Mouse (Mus musculus) adrenal gland, adult 2 months (tissue): ENCODE data around the gene Cdc42ep5. TPM values are rescaled to one million over a fixed set of nuclear protein-coding genes. Genes with fewer than 3 reads are reported as not detected.

ENCODE experiments used
- DNase-seq: peaks from one replicate; pipeline ENCODE4 v3.0.0; 2021
- polyA plus RNA-seq: library from polyadenylated mRNA; depleted of rRNA; stranded (reverse); fragments of >200 nt; gene quantifications from 2 replicates; pipeline ENCODE4 v1.2.3, GENCODE M21; 2012
- total RNA-seq, 2 experiments: library from RNA; stranded (reverse); gene quantifications; 2 replicates each; pipeline ENCODE4 v1.2.3; 2021

Cdc42ep5 gene
- total and polyA plus RNA-seq, 3 experiments: 26.1 to 108 (median 36.9) TPM

DNA sequence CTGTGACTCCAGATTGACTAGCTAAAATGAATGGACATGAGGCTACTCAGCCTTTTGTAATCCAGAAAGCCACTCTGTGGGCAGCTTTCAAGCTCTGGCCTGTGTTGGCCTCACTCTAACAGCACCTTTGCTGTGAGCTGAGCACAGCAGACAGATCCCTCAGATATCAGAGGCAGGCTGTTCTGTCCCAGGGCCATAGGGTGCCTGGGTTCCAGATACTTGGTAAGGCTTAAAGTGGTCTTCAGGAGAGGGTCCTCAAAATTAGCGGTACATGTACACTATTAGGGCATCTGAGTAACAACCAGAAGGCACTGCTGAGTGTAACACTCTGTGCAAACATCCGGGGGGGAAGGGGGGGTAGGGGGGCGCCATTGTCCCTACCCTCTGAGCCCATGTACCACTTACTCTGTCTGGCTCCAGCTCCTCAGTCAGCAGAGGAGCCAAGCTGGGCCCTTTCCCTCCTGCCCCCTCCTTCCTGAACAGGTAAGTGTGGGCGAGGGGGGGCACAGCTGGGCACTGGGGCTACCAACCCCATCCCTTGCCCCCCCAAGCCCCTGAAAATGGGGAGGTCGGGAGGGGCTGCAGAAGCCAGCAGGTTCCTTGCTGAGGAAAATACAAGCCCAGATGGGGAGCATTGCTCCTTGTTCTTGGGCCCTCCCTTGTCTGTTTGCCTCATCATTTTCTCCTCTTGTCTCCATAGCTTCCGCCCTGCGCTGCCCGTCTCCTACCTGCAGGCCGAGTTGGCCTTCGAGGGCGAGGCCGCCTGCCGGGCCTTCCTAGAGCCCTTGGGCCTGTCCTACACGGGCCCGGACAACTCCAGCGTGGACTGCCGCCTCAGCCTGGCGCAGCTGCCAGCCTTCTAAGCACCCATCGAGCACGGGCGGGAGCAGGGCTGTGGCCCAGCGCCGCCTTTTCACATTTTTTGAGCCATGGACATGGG, 18.1 kb downstream of the Cdc42ep5 start:
- DNase-seq: no peak

DNA sequence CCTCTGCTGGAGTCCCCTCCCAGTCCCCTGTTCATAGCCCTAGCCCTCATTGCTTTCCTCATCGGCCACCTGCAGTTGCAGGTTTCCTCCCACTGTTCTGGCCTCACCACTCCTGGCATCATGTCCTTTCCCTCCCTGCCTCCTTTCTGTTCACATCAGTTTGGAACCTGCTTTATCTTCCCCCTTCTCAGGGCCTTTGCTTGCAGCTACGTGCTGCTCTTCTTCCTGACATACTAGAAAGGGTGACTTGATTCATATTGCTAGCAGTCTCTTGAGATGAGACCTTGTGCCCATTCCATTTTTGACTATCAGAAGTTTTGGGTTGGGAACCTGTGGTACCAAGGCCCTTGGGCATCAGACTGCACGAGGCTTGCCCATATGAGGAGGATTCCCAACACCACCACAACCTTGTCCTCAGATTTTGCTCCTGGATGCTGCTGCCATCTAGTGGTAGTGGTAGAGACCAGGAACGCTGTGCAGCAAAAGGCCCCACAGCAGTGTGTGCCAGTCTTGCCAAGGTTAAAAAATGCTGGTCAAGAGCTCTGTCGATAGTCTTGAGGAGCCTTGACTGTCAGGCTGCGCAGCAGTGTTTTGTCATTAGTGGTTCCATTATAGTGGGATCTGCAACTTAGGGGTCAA, 19.0 kb downstream of the Cdc42ep5 start:
- peak; percentile 82 for DNase-seq

DNA sequence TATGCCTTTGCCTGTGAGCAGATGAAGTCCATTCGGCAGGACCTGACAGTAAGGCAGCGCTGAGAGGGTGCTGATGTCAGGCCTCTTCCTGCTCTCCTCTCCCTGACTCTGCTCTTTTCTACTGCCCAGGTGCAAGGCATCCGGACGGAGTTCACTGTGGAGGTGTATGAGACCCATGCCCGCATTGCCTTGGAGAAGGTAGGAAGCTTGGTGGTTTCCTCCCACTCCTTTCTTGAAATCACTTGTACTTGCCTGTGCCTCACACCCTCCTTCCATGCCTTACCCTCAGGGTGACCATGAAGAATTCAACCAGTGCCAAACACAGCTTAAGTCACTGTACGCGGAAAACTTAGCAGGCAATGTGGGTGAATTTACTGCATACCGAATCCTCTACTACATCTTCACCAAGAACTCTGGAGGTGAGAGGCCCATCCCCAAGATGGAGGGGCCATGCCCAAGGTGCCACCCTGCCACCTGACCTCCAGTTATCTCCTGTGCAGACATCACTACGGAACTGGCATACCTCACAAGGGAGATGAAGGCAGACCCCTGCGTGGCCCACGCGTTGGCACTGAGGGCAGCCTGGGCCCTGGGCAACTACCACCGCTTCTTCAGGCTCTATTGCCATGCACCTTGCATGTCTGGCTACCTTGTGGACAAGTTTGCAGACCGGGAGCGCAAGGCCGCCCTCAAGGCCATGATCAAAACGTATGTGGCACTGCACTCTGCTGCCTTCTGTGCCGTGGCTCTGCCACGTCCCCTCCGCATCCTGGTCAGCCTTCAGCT, 19.7 kb downstream of the Cdc42ep5 start:
- no peak for DNase-seq

DNA sequence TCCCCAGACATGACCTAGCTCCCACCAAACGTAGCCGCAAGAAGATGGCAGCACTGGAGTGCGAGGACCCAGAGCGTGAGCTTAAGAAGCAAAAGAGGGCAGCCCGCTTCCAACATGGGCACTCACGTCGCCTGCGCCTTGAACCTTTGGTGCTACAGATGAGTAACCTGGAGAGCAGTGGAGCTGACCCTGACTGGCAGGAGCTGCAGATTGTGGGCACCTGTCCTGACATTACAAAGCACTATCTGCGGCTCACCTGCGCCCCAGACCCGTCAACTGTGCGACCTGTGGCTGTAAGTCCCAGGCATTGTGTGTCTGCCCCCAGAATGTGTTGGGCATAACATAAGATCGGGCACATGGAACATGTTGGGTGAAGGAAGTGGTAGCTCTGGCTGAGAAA, 20.6 kb downstream of the Cdc42ep5 start:
- DNase-seq: no peak

DNA sequence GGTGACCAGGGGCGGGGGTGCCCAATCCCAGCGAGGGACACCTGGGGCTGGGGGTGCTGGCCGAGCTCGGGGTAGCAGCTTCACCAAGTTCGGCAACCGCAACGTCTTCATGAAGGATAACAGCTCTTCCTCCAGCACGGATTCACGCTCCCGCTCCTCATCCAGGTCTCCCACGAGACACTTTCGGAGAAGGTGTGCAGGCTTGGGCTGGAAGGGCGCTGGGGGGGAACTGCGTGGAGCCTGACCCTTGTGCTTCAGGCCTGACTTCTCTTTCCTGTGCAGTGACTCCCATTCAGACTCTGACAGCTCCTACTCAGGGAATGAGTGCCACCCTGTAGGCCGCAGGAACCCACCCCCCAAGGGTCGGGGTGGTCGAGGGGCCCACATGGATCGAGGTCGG, 21.2 kb downstream of the Cdc42ep5 start:
- DNase-seq: no peak

DNA sequence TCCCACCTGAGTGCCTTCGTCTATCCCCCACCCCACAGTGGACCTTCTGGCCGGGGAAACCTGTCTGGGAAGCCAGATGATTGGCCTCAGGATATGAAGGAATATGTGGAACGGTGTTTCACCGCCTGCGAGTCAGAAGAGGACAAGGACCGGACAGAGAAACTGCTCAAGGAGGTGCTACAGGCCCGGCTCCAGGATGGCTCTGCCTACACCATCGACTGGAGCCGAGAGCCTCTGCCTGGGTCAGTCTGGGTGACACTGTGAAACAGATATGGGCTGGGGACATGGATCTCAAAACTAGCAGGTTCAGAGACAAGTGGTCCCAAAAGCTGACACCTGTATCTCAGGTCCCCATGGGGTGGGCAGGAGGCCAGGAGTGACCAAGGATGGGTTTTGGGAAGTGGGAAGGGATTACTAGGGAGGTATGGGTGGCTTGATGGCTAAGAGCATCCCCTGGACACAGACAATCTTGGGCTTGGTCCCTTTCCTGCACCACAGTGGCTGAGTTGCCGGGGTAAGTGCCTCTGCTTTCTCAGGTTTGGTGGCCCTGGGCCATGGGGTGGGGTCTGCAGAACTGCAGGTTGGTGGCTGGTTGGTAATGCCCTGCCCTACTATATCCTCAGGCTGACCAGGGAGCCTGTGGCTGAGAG, 21.7 kb downstream of the Cdc42ep5 start:
- no peak for DNase-seq

DNA sequence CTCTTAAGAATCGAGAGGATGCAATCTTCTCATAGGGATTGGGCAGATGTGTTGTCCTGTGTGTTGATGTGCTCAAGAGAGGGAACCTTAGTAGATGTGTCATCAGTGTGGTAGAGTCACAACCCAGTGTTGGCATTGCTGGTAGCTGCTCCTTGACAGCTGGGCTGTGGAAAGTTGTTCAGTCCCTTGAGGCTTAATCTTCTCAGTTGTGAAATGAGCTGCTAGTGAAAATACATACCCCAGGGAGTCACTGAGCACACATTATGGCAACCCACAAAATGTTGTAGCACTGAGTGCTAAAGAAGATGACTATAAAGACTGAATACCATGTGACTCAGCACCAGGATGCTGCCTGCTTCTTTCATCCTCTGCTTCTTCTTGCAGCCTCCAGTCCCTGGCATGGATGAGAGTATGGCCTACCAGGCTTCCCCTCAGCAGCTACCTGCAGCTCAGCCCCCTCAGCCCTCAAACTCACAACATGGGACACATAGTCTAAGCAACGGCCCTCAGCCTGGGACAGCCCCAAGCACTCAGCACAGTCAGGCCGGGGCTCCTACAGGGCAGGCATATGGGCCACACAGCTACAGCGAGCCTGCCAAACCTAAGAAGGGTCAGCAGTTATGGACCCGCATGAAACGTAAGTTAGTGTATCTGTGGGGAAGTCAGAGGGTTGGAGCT, 22.9 kb downstream of the Cdc42ep5 start:
- no peak for DNase-seq

DNA sequence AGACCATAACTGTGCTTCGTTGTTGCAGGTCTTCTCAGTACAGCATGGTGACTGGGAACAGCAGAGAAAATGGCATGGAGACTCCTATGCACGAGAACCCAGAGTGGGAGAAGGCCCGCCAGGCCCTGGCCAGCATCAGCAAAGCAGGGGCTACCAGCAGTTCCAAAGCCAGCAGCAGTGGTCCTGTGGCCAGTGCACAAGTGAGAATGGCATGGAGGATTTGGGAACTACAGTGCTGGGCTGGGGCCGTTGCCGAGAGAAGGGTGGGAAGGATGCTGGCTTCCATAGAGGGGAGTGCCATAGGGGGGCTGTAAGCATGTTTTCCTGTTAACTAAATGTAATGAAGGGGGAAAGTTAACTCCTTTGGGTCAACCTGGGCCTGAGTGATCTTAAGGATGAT, 25.3 kb downstream of the Cdc42ep5 start:
- DNase-seq: no peak

DNA sequence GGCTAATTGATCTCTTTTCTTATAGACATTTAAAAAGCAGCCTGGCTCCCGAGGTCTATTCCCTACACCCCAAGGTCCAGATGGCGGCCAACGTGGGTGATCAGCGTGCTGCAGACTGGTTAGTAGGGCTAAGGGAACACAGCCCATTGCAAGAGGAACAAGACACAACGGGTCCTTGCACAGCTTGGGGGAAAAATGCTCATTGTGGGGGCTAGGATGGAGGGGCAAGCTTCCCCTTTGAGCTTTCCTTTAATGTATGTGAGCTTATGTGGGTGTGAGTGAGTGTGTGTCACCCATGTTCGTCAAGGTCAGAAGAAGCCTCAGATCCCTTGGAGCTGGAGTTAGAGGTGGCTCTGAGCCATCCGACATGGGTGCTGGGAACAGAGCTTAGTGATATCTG, 26.0 kb downstream of the Cdc42ep5 start:
- no peak for DNase-seq

DNA sequence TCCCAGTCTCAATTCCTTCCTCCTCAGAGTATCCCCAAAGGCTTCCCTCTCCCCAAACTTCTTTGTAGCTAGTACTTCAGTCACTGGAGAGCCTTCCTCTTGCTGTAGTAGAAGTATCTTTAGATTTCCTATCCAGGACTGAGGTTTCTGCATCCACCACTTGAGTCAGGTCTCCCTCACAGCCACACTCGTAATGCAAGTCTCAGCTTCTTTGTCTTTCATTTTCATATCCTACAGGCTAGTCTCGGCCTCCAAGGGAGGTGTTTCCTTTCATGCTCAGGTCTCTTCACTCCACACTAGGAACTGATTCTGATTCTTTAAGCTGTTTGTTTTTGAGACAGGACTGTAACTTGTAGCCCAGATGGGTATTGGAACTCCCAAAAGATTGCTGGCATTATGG, 26.5 kb downstream of the Cdc42ep5 start:
- DNase-seq: no peak

DNA sequence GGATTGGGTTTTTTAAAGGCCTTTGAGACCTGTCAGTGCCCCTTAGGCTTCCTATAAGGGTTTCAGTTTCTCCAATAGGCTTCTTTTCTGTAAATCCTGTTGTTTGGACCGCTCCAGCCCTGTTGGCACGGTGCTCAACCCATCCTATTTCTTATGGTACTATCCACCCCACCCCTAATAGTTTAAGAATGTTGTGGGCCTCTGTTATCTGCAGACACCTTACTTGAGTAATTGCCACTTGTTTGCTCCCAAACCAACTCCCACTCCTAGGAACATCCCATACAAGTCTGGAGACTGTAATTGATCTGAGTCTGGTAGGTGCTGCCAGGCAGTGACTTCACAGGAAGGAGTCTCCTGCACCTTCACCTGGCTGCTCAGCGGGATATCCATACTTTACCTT, 26.9 kb downstream of the Cdc42ep5 start:
- DNase-seq: no peak

DNA sequence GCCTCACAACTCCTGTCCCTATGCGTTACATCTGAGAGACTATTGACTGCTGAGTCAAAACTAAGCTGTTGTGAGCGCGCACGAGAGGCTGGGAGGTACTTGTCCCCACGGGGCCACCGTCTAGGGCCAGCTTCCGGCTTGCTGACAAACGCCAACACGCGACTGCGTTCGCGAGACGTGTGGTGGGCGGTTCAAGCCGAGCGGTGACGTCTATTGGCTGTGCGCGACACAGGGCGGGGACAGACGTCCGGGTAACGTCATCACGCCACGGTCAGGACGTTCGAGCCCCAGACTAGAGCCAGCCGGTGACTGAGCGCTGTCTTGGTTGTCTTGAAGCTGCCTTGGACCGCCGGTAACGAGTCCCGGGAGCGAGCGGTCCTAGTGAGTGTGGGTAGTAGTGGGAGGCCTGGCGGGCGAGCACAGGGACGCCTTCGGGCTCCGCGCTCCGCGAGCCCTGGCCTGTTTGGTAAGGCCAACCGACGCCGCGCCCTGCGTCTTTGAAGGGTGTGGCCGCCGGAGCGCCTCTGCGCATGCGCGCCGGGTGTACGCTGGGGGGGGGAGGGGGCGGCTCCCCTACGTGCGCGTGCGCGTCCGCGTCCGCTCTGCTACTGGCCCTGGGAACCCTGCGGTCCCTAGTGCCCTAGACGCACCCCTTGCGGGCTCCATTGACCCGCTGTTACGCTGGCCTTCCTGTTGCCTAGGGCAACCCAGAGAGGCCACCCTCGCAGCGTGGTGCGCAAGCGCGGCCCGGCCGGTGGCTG, 27.7 kb downstream of the Cdc42ep5 start, which contains the start of gene Leng8:
TSS of gene Leng8 (plus strand) at position 269 of the 761 bp plus-strand sequence.
- DNase-seq: peak; percentile 99

DNA sequence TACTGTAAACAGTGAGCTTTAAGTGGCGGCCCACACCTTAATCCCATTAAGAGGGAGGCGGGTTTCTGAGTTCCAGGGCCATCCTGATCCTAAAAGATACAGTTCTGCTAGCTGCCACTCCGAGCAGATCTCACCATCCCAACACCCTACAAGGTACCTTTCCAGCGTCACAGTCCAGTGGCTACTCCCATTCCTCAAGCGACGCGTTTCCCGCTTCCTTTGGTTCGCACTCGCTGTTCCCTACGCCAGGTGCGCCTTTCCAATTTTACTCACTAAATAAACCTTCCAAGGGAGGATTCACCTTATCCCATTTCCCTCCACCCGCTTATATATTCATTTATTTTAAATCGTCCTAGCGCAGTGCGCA, 28.3 kb downstream of the Cdc42ep5 start:
- DNase-seq: no peak

DNA sequence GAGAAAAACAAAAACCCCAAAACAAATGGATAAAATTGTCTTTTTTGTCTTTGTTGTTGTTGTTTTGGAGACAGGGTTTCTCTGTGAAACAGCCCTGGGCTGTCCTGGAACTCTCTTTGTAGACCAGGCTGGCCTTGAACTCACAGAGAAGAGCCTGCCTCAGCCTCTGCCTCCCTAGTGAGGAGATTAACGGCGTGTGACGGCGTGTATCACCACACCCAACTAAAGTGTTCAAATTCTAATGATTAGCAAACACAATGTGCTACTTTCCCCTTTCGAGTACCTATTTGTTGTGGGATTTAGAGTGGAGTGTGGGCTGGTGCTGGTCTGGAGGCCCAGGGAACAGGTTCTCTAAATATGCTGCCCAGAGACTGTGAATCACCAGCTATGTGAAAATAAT, 29.7 kb downstream of the Cdc42ep5 start:
- no peak for DNase-seq

DNA sequence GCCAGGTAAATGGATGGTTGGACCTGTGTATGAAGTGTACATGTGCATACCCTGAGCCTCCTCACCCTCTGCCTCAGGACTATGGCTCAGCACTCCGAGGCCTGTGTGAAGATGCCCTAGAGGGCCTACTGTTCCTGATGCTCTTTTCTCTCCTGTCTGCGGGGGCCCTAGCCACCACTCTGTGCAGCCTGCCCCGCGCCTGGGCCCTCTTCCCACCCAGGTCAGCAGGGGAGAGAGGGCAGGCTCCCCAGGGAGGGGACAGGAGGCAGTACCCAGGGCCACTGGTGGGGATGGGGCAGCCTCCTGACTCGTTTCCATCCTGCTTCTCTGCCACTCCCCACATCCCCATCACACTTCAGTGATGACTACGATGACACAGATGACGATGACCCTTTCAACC, 31.7 kb downstream of the Cdc42ep5 start:
- DNase-seq: no peak

DNA sequence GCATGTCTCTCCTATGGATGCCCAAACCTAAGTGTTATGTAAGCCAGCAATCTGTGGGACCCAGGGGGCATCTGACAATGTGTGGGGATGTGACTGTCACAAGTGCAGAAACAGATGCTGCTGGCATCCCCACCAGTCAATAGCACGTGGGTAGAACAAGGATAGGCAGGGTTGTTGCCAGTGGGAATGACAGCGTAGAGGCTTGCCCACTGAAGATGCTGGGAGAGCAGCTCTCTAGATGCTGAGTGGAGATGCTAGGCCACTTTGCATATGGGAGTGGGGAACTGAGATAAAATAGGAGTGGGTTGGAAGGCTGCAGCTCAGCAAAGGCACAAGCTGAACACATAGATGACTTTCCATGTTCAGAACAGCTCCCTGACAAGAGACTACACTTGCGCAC, 32.1 kb downstream of the Cdc42ep5 start:
- DNase-seq: no peak

DNA sequence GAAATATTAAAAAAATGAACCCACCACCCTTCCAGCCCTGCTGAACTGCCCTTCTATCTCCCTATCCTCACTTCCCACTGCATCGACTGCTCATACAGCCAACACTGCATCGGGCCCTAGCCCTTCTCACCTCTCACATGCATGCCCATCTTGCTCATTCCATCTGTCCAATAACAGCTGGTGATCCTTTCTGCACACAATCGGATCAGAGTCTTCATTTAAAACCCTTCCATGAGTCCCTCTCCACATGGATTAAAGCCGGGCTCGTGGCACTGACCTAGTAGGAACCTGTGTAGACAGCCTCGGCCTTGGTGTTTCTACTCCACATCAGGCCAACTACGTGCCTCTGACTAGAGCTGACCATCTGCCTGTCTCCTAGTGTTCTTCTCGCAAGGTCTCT, 32.7 kb downstream of the Cdc42ep5 start:
- no peak for DNase-seq

DNA sequence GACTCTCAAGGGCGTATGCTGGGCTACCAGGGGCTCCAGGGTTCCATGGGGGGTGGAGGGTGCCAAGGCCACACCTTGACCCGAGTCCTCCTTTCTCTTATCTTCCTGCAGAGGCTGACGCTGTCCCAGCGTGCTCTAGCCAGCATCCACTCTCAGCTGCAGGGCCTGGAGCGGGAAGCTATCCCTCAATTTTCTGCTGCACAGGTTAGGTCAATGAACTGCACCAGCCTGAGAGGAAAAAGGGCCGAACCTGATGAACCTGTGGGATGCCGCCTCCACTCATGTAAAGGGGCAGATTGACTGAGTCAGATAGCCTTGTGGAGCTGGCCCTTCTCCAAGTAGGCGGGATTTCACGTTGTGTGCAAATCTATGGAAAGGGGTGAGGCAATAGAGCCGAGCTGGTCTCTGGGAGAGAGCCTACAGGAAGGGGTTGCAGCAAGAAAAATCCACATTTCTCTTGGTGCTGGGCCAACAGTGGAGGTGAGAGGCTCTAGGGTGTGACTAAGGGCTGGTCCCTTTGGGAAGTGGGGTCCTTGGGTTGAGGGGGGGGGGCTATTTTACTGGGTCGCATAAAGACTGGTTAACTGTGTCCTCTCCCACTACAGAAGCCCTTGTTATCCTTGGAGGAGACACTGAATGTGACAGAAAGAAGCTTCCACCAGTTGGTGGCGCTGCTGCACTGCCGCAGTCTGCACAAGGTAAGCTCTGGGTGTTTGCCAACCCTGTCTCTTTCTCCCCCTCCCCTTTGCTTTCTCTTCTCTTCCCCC, 33.8 kb downstream of the Cdc42ep5 start:
- DNase-seq: peak; percentile 66

DNA sequence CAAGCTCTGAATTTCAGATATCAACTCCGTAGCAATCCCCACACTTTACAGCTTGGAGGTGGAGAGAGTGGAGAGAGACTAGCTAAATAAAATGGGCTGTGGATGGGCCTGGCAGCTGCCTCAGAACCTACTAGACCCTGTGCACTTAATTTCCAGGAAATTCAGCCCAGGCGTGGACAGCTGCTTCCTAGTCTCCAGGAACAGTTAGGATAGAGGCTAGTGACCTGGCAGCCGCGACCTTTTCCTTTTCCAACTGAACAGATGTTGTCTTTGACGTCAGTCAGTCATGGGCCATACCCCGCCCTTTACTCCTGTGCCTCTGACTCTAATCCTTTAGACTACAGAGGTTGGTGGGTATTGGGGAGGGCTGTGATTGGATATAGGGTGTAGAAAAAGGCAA, 35.8 kb downstream of the Cdc42ep5 start:
- no peak for DNase-seq

DNA sequence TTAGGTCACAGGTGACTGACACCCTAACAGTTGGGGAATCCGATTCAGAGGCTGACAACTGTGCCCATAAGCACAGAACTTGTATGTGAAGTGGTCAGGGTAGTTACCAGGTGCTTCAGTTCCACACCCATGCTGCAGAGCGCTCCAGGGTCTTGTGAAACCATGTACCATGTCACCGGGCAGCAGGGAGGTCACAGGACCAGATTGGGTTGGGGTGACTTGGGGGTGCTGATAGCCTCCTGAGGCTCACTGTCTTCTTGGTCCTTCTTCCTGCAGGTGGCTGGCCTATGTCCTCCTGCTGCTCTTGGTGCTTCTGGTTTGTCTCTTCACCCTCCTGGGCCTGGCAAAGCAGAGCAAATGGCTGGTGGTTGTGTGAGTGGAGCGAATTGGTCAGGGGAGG, 36.8 kb downstream of the Cdc42ep5 start:
- DNase-seq: no peak
